ENCODE assay signal across 23 mouse cellular contexts in genomic region chr2:116807207-116807606, GRCm38 (mm10).
DNase-seq lines count a peak whose midpoint lies in the region; ATAC-seq and TF ChIP-seq lines count a peak whose summit lies in the region.
"Had no signal": no experiment of that assay in that cellular context is flagged by ENCODE, and none has a peak within 500 bp of the region (broad histone marks: within the 10 kb centered on the region; RNA-seq: fewer than 3 reads in every experiment).

No protein-coding gene starts in this region.

- no peak overlapping the region for H3K9ac ChIP-seq in forebrain, postnatal 0 days
- no peak overlapping the region for H3K9ac ChIP-seq in midbrain, embryonic 15.5 days
- no peak overlapping the region for H3K9ac ChIP-seq in midbrain, embryonic 14.5 days (replicated peaks; ENCODE audit: low read length)
- no peak overlapping the region for H3K9ac ChIP-seq in liver, embryonic 12.5 days
- H3K9ac ChIP-seq: embryonic facial prominence, embryonic 13.5 days; hindbrain, embryonic 12.5 days had no signal

- TF ChIP-seq CTCF in forebrain, postnatal 0 days (IDR thresholded peaks at IDR 0.05; ENCODE audit: low read depth) = no peak

- WGBS in forebrain, embryonic 10.5 days = 73% methylated on average over 3 of the region's 3 CpGs
- WGBS in forebrain, postnatal 0 days = 36% methylated on average over 3 of the region's 3 CpGs
- 69% methylated on average over 3 of the region's 3 CpGs for WGBS in midbrain, embryonic 10.5 days
- 36% methylated on average over 3 of the region's 3 CpGs for WGBS in midbrain, embryonic 15.5 days
- 26% methylated on average over 3 of the region's 3 CpGs for WGBS in midbrain, embryonic 14.5 days
- 74% methylated on average over 3 of the region's 3 CpGs for WGBS in liver, embryonic 12.5 days (ENCODE audit: insufficient replicate concordance)

- no peak overlapping the region for H3K4me3 ChIP-seq in forebrain, embryonic 10.5 days
- H3K4me3 ChIP-seq in forebrain, postnatal 0 days (ENCODE audit: low read depth, low read length) = no peak overlapping the region
- H3K4me3 ChIP-seq in midbrain, embryonic 10.5 days = no peak overlapping the region
- H3K4me3 ChIP-seq in midbrain, embryonic 15.5 days = no peak overlapping the region
- no peak overlapping the region for H3K4me3 ChIP-seq in midbrain, embryonic 14.5 days (replicated peaks; ENCODE audit: low read depth, low read length)
- no peak overlapping the region for H3K4me3 ChIP-seq in liver, embryonic 12.5 days
- H3K4me3 ChIP-seq: embryonic facial prominence, embryonic 13.5 days; heart, embryonic 10.5 days; hindbrain, embryonic 12.5 days had no signal

- no peaks in the 10 kb centered on the region for H3K9me3 ChIP-seq in forebrain, embryonic 10.5 days
- no peaks in the 10 kb centered on the region for H3K9me3 ChIP-seq in forebrain, postnatal 0 days (ENCODE audit: low read length)
- no peaks in the 10 kb centered on the region for H3K9me3 ChIP-seq in midbrain, embryonic 10.5 days (replicated peaks)
- H3K9me3 ChIP-seq in midbrain, embryonic 15.5 days = no peaks in the 10 kb centered on the region
- no peaks in the 10 kb centered on the region for H3K9me3 ChIP-seq in midbrain, embryonic 14.5 days (ENCODE audit: control insufficient read depth, low read length)
- H3K9me3 ChIP-seq in liver, embryonic 12.5 days (replicated peaks) = no peaks in the 10 kb centered on the region
- H3K9me3 ChIP-seq: embryonic facial prominence, embryonic 13.5 days; G1E; heart, embryonic 10.5 days; hindbrain, embryonic 12.5 days had no signal

- DNase-seq in forebrain, embryonic 10.5 days (ENCODE audit: extremely low spot score, low spot score) = no peak
- DNase-seq in forebrain, postnatal 0 days = no peak
- DNase-seq in midbrain, embryonic 10.5 days (ENCODE audit: low spot score) = no peak
- DNase-seq in midbrain, embryonic 14.5 days = no peak
- DNase-seq: adrenal gland, postnatal 10 days; B cell, adult 2 months; cerebellum, adult 18-20 months; cerebellum, adult 9-11 months; cerebellum, postnatal 36 days; gastrocnemius, postnatal 10 days; heart, adult 18-20 months; heart, postnatal 10 days; heart, postnatal 4 days had no signal

- H3K4me1 ChIP-seq in forebrain, embryonic 10.5 days = peaks cover 23% of the 10 kb centered on the region
- H3K4me1 ChIP-seq in forebrain, postnatal 0 days (ENCODE audit: insufficient read depth) = no peaks in the 10 kb centered on the region; the same call in 1 of the 2 replicates
- peaks cover 56% of the 10 kb centered on the region for H3K4me1 ChIP-seq in midbrain, embryonic 10.5 days
- H3K4me1 ChIP-seq in midbrain, embryonic 15.5 days = peaks cover 3% of the 10 kb centered on the region; the same call in 1 of the 2 replicates
- peaks cover 8% of the 10 kb centered on the region; the same call in 1 of the 2 replicates for H3K4me1 ChIP-seq in midbrain, embryonic 14.5 days (ENCODE audit: control insufficient read depth, insufficient read depth, low read length)
- no peaks in the 10 kb centered on the region for H3K4me1 ChIP-seq in liver, embryonic 12.5 days
- H3K4me1 ChIP-seq: embryonic facial prominence, embryonic 13.5 days; heart, embryonic 10.5 days; hindbrain, embryonic 12.5 days had no signal

- no peak for ATAC-seq in forebrain, postnatal 0 days
- ATAC-seq in midbrain, embryonic 15.5 days (replicated peaks) = no peak
- ATAC-seq in midbrain, embryonic 14.5 days (ENCODE audit: low FRiP score, low TSS enrichment) = peak; percentile 53; the same call in 1 of the 2 replicates
- no peak for ATAC-seq in liver, embryonic 12.5 days
- ATAC-seq in cerebellum, adult (ENCODE audit: insufficient number of reproducible peaks, low FRiP score, low TSS enrichment) = no peak
- ATAC-seq: CD4-positive, CD25-positive, alpha-beta regulatory T cell, adult 4 months; hindbrain, embryonic 16.5 days; inflammation-experienced regulatory T-cells, adult 6 months had no signal

- H3K27me3 ChIP-seq in forebrain, embryonic 10.5 days (ENCODE audit: poor library complexity, severe bottlenecking) = peaks cover 9% of the 10 kb centered on the region; the same call in 1 of the 2 replicates
- H3K27me3 ChIP-seq in forebrain, postnatal 0 days (ENCODE audit: insufficient read depth, low read length) = no peaks in the 10 kb centered on the region
- H3K27me3 ChIP-seq in midbrain, embryonic 10.5 days (ENCODE audit: low read depth, poor library complexity, severe bottlenecking) = peaks cover 9% of the 10 kb centered on the region; the same call in 1 of the 2 replicates
- H3K27me3 ChIP-seq in midbrain, embryonic 15.5 days (replicated peaks) = no peaks in the 10 kb centered on the region
- no peaks in the 10 kb centered on the region for H3K27me3 ChIP-seq in midbrain, embryonic 14.5 days (ENCODE audit: control insufficient read depth, insufficient read depth, low read length)
- no peaks in the 10 kb centered on the region for H3K27me3 ChIP-seq in liver, embryonic 12.5 days (replicated peaks)
- H3K27me3 ChIP-seq: embryonic facial prominence, embryonic 13.5 days; hindbrain, embryonic 12.5 days had no signal

- 0 out of 2 replicates have a peak overlapping the region, but pooled peaks have one; percentile 35 for H3K27ac ChIP-seq in forebrain, embryonic 10.5 days
- H3K27ac ChIP-seq in forebrain, postnatal 0 days (ENCODE audit: low read depth, low read length) = no peak overlapping the region
- peak overlapping the region; percentile 78 for H3K27ac ChIP-seq in midbrain, embryonic 10.5 days (replicated peaks)
- H3K27ac ChIP-seq in midbrain, embryonic 15.5 days = no peak overlapping the region
- H3K27ac ChIP-seq in midbrain, embryonic 14.5 days (replicated peaks; ENCODE audit: low read depth, low read length) = peak overlapping the region; percentile 62; the same call in 1 of the 2 replicates
- no peak overlapping the region for H3K27ac ChIP-seq in liver, embryonic 12.5 days
- H3K27ac ChIP-seq: embryonic facial prominence, embryonic 13.5 days; heart, embryonic 10.5 days; hindbrain, embryonic 12.5 days had no signal

- H3K36me3 ChIP-seq in forebrain, embryonic 10.5 days (replicated peaks) = no peaks in the 10 kb centered on the region
- H3K36me3 ChIP-seq in forebrain, postnatal 0 days (ENCODE audit: insufficient read depth) = no peaks in the 10 kb centered on the region
- H3K36me3 ChIP-seq in midbrain, embryonic 10.5 days = no peaks in the 10 kb centered on the region
- H3K36me3 ChIP-seq in midbrain, embryonic 15.5 days (replicated peaks) = no peaks in the 10 kb centered on the region
- H3K36me3 ChIP-seq in midbrain, embryonic 14.5 days (ENCODE audit: control insufficient read depth, insufficient read depth, low read length) = no peaks in the 10 kb centered on the region
- H3K36me3 ChIP-seq in liver, embryonic 12.5 days = no peaks in the 10 kb centered on the region
- H3K36me3 ChIP-seq: embryonic facial prominence, embryonic 13.5 days; G1E; heart, embryonic 10.5 days; hindbrain, embryonic 12.5 days had no signal

- H3K4me2 ChIP-seq in forebrain, postnatal 0 days (ENCODE audit: low read depth) = no peak overlapping the region
- no peak overlapping the region for H3K4me2 ChIP-seq in midbrain, embryonic 15.5 days
- H3K4me2 ChIP-seq in midbrain, embryonic 14.5 days (ENCODE audit: low read length) = no peak overlapping the region
- no peak overlapping the region for H3K4me2 ChIP-seq in liver, embryonic 12.5 days
- H3K4me2 ChIP-seq: embryonic facial prominence, embryonic 13.5 days; hindbrain, embryonic 12.5 days had no signal

Comparison
In these comparisons a context has a peak if more than half of its experiments do, and no peak if none do; other contexts are left out.
1. H3K27ac ChIP-seq: peak in forebrain, embryonic 10.5 days (single experiment), midbrain, embryonic 10.5 days (single experiment) and midbrain, embryonic 14.5 days (single experiment); none in forebrain, postnatal 0 days (single experiment), midbrain, embryonic 15.5 days (single experiment) and liver, embryonic 12.5 days (single experiment).